Mouse (Mus musculus) G1E (cell line): ENCODE data around the gene Fadd. TPM values are rescaled to one million over a fixed set of nuclear protein-coding genes. Genes with fewer than 3 reads are reported as not detected.
A peak's percentile ranks its signal among the peaks of the same experiment; 100 is the strongest.

Experiments used
- ATAC-seq: 2 replicates; pipeline ENCODE4 v1.8.0; 2016; ENCODE audit warnings: mild to moderate bottlenecking; ENCODE audit not compliant: insufficient number of reproducible peaks, poor library complexity, low FRiP score, severe bottlenecking; ENCODE audit errors: extremely low read depth
- DNase-seq: peaks from one replicate; pipeline ENCODE4 v3.0.0; 2012; ENCODE audit warnings: low spot score
- H3K27me3 ChIP-seq: 2 replicates; pipeline ENCODE4 v1.6.1; 2012; ENCODE audit warnings: mild to moderate bottlenecking, low read length, inconsistent platforms; ENCODE audit not compliant: insufficient read depth
- H3K36me3 ChIP-seq: replicated peaks from 2 replicates; pipeline ENCODE3; 2012; ENCODE audit warnings: mild to moderate bottlenecking, inconsistent platforms
- H3K4me1 ChIP-seq: 2 replicates; pipeline ENCODE4 v1.6.1; 2012; ENCODE audit warnings: low read depth, low read length, inconsistent platforms, mixed read lengths; ENCODE audit not compliant: insufficient read depth
- H3K4me3 ChIP-seq: 2 replicates; pipeline ENCODE4 v1.5.1; 2012; ENCODE audit warnings: low read depth, mild to moderate bottlenecking, inconsistent platforms, low read length, moderate library complexity, mixed read lengths
- H3K9me3 ChIP-seq: replicated peaks from 2 replicates; pipeline ENCODE4 v1.6.1; 2012; ENCODE audit warnings: inconsistent platforms
- CTCF ChIP-seq: IDR thresholded peaks from 2 replicates; pipeline ENCODE4 v1.5.1; 2012; ENCODE audit warnings: low read depth, low read length, inconsistent platforms, mixed read lengths
- GATA1 ChIP-seq: IDR thresholded peaks from 2 replicates; pipeline ENCODE4 v1.6.1; 2012; ENCODE audit warnings: borderline replicate concordance, low read length, inconsistent platforms, mixed read lengths
- GATA2 ChIP-seq: IDR thresholded peaks from 2 replicates; pipeline ENCODE4 v1.6.1; 2012; ENCODE audit warnings: low read depth, low read length, inconsistent platforms, borderline replicate concordance
- POLR2AphosphoS5 ChIP-seq: IDR thresholded peaks from 2 replicates; pipeline ENCODE4 v1.6.1; 2012; ENCODE audit warnings: low read depth, low read length, inconsistent platforms; ENCODE audit not compliant: insufficient replicate concordance
- TAL1 ChIP-seq: conservative IDR thresholded peaks from 2 replicates; pipeline ENCODE4 v1.6.1; 2012; ENCODE audit warnings: low read depth, low read length, inconsistent platforms, mixed read lengths
- polyA plus RNA-seq: library from polyadenylated mRNA; stranded (reverse); fragments of >175 nt; gene quantifications from 2 replicates; pipeline ENCODE4 v1.2.3, GENCODE M21; 2012
- total RNA-seq, 2 experiments: library from RNA; stranded (forward) in 1 of 2; stranded (reverse) in 1 of 2; fragments of 200-1000 nt in 1 of 2; fragments of >200 nt in 1 of 2; fragmentation: Nextera tagmentation in 1 of 2; gene quantifications; 2 replicates each; pipeline ENCODE4 v1.2.3; 2014 to 2017

Gene Fadd
- total and polyA plus RNA-seq, 3 experiments: 4.5 to 9.7 (median 8.0) TPM

DNA sequence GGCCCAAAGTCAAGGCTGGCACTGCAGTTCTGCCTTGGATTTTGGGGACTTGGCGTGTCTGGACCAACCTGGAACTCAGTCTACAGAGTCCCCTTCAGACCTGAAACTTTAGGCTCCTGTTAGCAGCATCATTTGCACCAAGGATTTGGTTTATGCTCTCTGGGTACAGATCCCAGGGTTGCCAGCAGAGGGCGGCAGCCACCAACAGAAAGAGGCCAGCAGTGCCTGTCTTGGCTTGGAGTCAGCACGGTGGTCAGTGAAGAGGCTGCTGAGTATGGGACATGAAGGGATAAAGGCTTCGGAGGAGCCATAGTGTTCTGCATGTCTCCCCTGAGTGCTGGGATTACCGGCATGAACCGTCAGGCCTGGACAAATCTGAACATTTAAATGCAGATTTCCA, 3.4 kb upstream of the Fadd start:
- Histone ChIP-seq H3K4me3 (no peak overlapping the region), H3K27me3 (no peaks in the 10 kb centered on the region), H3K4me1 (peaks cover 25% of the 10 kb centered on the region), H3K9me3 (no peaks in the 10 kb centered on the region), H3K36me3 (peaks cover 18% of the 10 kb centered on the region)
- ATAC-seq (no peak), DNase-seq (peak; percentile 31)
- TF ChIP-seq GATA1 (no peak), CTCF (peak; percentile 86)

- TF ChIP-seq CTCF: peak; percentile 64
- TF ChIP-seq GATA1: no peak
- TF ChIP-seq POLR2AphosphoS5: no peak
- no peak overlapping the region for H3K4me3 ChIP-seq
- no peak for ATAC-seq
- DNase-seq: peak; percentile 25
- H3K9me3 ChIP-seq: no peaks in the 10 kb centered on the region
- H3K36me3 ChIP-seq: peaks cover 29% of the 10 kb centered on the region
- H3K27me3 ChIP-seq: no peaks in the 10 kb centered on the region
- peaks cover 43% of the 10 kb centered on the region for H3K4me1 ChIP-seq
Measured at GRCm38 (mm10) chr7:144583619-144584018, 1.4 kb upstream of the Fadd start.

DNA sequence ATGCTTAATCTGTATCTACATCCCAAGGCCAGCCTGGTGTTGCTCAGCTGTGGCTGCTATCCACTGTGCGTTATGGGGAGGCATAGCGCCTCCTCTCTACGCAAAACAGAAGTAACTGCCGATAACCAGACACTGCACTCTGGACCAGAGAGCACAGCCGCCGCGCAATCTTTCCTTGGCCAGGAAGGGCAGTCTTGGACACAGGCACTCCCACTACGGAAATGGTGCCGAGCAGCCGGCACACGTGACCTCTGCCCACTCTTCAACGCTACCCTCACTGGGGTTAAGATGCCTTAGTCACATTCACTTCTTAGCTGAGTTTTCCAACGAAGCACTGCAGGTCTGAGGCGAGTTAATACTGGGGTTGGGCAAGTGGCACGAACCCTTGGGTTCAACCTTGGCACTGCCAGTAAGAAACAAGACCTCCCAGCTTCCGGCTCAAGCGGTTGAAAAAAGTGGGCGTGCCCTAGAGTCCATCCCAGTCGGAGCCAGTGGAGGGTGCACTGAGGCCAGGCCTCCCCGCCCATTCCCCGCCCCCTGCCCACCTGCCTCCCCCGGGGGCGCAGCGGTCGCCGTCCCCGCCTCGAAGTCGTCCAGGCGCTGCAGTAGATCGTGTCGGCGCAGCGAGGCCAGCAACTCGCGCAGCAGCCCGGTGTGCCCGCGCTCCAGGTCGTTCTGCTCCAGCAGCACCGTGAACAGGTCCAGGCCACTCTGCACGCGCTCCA, 542 bp downstream of the Fadd start:
- Histone ChIP-seq H3K4me3 (peak overlapping the region; percentile 96), H3K4me1 (peaks cover 43% of the 10 kb centered on the region)
- DNase-seq: peak; percentile 75

DNA sequence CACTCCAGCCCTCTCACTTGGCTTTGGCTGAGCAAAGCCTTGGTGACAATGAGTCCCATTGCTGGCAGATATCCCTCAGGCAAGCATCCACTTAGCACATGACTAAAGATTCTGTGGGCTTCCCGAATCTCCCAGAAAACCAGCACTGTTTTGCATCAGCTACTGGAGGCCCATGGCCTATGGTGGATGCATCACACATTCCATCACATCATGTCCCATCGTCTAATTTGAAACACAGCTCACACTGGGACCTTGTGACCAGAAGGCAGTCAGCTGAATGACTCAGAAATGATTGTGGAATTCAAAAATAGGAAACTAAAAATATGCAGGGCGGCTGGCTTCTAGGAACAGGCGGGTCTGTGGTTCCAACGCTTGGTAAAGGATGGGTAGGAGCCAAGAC, 4.4 kb downstream of the Fadd start:
- no peaks in the 10 kb centered on the region for H3K9me3 ChIP-seq
- H3K36me3 ChIP-seq: peaks cover 45% of the 10 kb centered on the region
- ATAC-seq (no peak), DNase-seq (no peak)
- TF ChIP-seq TAL1 (no peak), GATA1 (no peak), GATA2 (no peak), POLR2AphosphoS5 (no peak), CTCF (no peak)
- H3K27me3 ChIP-seq: peaks cover 21% of the 10 kb centered on the region
- H3K4me3 ChIP-seq: no peak overlapping the region
- H3K4me1 ChIP-seq: peaks cover 33% of the 10 kb centered on the region

More for the DNA sequence above, 542 bp downstream of the Fadd start:
- no peaks in the 10 kb centered on the region for H3K9me3 ChIP-seq
- no peak for TF ChIP-seq CTCF
- no peak for TF ChIP-seq TAL1
- no peak for TF ChIP-seq GATA2
- TF ChIP-seq POLR2AphosphoS5: no peak
- no peak for TF ChIP-seq GATA1
- peak; percentile 74 for ATAC-seq
- H3K27me3 ChIP-seq: no peaks in the 10 kb centered on the region
- H3K36me3 ChIP-seq: peaks cover 47% of the 10 kb centered on the region

DNA sequence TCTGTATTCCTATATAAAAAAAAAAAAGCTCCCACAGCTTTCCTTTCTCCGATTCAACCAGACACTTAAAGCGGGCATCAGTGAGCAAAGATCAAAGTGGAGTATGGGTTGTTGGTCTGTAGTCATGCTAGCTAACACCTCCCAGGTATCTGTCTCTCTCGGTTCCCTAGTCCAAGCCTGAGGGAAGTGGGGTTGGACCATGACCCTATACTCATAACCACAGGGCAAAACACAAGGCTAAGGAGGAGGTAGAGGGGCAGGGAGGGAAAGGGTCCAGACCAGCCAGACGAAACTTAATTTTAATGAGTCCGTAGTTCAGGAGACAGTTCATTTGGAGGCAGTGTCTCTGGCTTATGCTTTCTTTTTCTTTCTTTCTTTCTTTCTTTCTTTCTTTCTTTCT, 10.0 kb downstream of the Fadd start:
- H3K36me3 ChIP-seq: peaks cover 5% of the 10 kb centered on the region
- TF ChIP-seq GATA1: no peak
- no peak for TF ChIP-seq CTCF
- TF ChIP-seq GATA2: no peak
- TF ChIP-seq POLR2AphosphoS5: no peak
- TF ChIP-seq TAL1: no peak
- H3K27me3 ChIP-seq: peaks cover 49% of the 10 kb centered on the region
- no peak overlapping the region for H3K4me3 ChIP-seq
- H3K4me1 ChIP-seq: no peaks in the 10 kb centered on the region
- H3K9me3 ChIP-seq: no peaks in the 10 kb centered on the region
- DNase-seq (no peak), ATAC-seq (no peak)

GRCm38 (mm10) chr7:144571598-144571997, 10.7 kb downstream of the Fadd start:
- H3K4me1 ChIP-seq: no peaks in the 10 kb centered on the region
- TF ChIP-seq GATA2: no peak
- TF ChIP-seq GATA1: no peak
- TF ChIP-seq CTCF: no peak
- no peak for TF ChIP-seq POLR2AphosphoS5
- no peak for TF ChIP-seq TAL1
- no peaks in the 10 kb centered on the region for H3K9me3 ChIP-seq
- DNase-seq (no peak), ATAC-seq (no peak)
- no peak overlapping the region for H3K4me3 ChIP-seq
- peaks cover 55% of the 10 kb centered on the region for H3K27me3 ChIP-seq
- no peaks in the 10 kb centered on the region for H3K36me3 ChIP-seq

- TF ChIP-seq GATA1 (no peak), TAL1 (no peak), POLR2AphosphoS5 (no peak), GATA2 (no peak), CTCF (no peak)
- no peak for ATAC-seq
- DNase-seq: no peak
- no peaks in the 10 kb centered on the region for H3K9me3 ChIP-seq
- H3K4me1 ChIP-seq: no peaks in the 10 kb centered on the region
- H3K36me3 ChIP-seq: no peaks in the 10 kb centered on the region
- peaks cover 63% of the 10 kb centered on the region for H3K27me3 ChIP-seq
- H3K4me3 ChIP-seq: no peak overlapping the region
Measured at GRCm38 (mm10) chr7:144569428-144569827, 12.8 kb downstream of the Fadd start.
